Mouse (Mus musculus): Measurements from ENCODE around the gene 1300017J02Rik.

DNA sequence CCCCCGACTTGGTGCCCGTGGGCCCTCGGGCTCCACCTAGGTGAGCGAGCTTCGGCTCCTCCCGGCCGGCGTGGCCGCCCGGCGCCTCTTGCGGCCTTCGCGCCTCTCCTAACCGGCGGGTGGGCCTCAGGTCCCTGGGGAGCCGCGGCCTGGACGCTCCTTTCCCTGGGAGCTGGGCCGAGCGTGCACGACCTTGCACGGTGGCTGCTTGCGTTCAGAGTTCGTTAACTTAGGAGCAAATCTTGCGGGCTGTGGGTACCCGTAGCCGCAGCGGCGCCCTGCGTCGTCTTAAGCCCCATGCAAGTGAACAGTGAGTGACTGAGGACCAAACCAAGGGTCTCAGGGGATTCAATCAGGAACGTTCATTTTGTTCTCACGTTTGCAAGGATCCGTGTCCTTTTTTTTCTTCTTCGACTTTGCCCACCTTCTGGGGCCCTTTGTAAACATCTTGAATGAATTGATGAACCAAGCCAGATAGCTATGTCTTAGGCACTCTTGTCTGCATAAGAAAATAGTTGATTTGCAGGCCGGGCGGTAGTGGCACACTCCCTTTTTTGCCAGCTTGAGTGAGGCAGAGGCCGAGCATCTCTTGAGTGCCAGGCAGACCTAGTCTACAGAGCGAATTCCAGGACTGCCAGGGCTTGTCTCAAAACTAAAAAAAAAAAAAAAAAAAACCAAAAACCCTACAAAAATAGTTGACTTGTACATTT is 605 bp upstream of the 1300017J02Rik start:
- TF ChIP-seq CTCF (IDR thresholded peaks at IDR 0.05; ENCODE audit: low read depth, low read length) (no peak), POLR2A (IDR thresholded peaks at IDR 0.05; ENCODE audit: insufficient read depth, low read length) (no peak)

Measured in ES-Bruce4 (cell line).